Comparison of ENCODE assay signal across 22 mouse cellular contexts in genomic region chr14:17845003-17845697, GRCm38 (mm10).
DNase-seq lines count a peak whose midpoint lies in the region; ATAC-seq and TF ChIP-seq lines count a peak whose summit lies in the region.
"Had no signal": no experiment of that assay in that cellular context is flagged by ENCODE, and none has a peak within 500 bp of the region (broad histone marks: within the 10 kb centered on the region; RNA-seq: fewer than 3 reads in every experiment).

No protein-coding gene starts in this region.

- no peak overlapping the region for H3K4me3 ChIP-seq in liver, adult 2 months (ENCODE audit: insufficient read depth, low read depth, low read length)
- H3K4me3 ChIP-seq in liver, embryonic 12.5 days, result no peak overlapping the region
- H3K4me3 ChIP-seq in intestine, embryonic 16.5 days (ENCODE audit: low read length), result no peak overlapping the region
- no peak overlapping the region for H3K4me3 ChIP-seq in stomach, embryonic 15.5 days (replicated peaks)
- H3K4me3 ChIP-seq: embryonic facial prominence, embryonic 15.5 days; erythroblast, embryonic 14.5 days; forebrain, embryonic 10.5 days; heart, embryonic 10.5 days had no signal

- 29% methylated on average over 5 of the region's 5 CpGs for WGBS in liver, adult 2 months
- whole genome bisulfite sequencing in liver, embryonic 12.5 days (ENCODE audit: insufficient replicate concordance), result 68% methylated on average over 5 of the region's 5 CpGs
- WGBS in intestine, embryonic 16.5 days, result 53% methylated on average over 5 of the region's 5 CpGs
- WGBS in stomach, embryonic 15.5 days, result 69% methylated on average over 5 of the region's 5 CpGs

- no peaks in the 10 kb centered on the region; the same call in 1 of the 2 replicates for H3K36me3 ChIP-seq in liver, adult 2 months (ENCODE audit: control insufficient read depth, insufficient read depth, low read length)
- no peaks in the 10 kb centered on the region for H3K36me3 ChIP-seq in liver, embryonic 12.5 days
- H3K36me3 ChIP-seq in intestine, embryonic 16.5 days (ENCODE audit: control insufficient read depth, insufficient read depth, low read length), result no peaks in the 10 kb centered on the region
- no peaks in the 10 kb centered on the region for H3K36me3 ChIP-seq in stomach, embryonic 15.5 days
- H3K36me3 ChIP-seq: embryonic facial prominence, embryonic 15.5 days; forebrain, embryonic 10.5 days; G1E; heart, embryonic 10.5 days had no signal

- no peak overlapping the region for H3K4me2 ChIP-seq in liver, embryonic 12.5 days
- peak overlapping the region; percentile 23; the same call in 1 of the 2 replicates for H3K4me2 ChIP-seq in intestine, embryonic 16.5 days (ENCODE audit: low read depth, low read length)
- H3K4me2 ChIP-seq in stomach, embryonic 15.5 days, result peak overlapping the region; percentile 11; the same call in 1 of the 2 replicates
- H3K4me2 ChIP-seq: embryonic facial prominence, embryonic 15.5 days; hindbrain, embryonic 14.5 days had no signal

- no peaks in the 10 kb centered on the region for H3K9me3 ChIP-seq in liver, embryonic 12.5 days (replicated peaks)
- no peaks in the 10 kb centered on the region for H3K9me3 ChIP-seq in intestine, embryonic 16.5 days (ENCODE audit: control insufficient read depth, low read length)
- H3K9me3 ChIP-seq in stomach, embryonic 15.5 days, result no peaks in the 10 kb centered on the region
- H3K9me3 ChIP-seq: embryonic facial prominence, embryonic 15.5 days; forebrain, embryonic 10.5 days; G1E; heart, embryonic 10.5 days had no signal

- no peak for TF ChIP-seq CTCF in liver, adult 2 months (IDR thresholded peaks at IDR 0.05; ENCODE audit: low read depth, low read length)

- peaks cover 16% of the 10 kb centered on the region for H3K4me1 ChIP-seq in liver, adult 2 months (ENCODE audit: control insufficient read depth, insufficient read depth, low read length)
- no peaks in the 10 kb centered on the region for H3K4me1 ChIP-seq in liver, embryonic 12.5 days
- peaks cover 13% of the 10 kb centered on the region for H3K4me1 ChIP-seq in intestine, embryonic 16.5 days (ENCODE audit: control insufficient read depth, insufficient read depth, low read length)
- no peaks in the 10 kb centered on the region for H3K4me1 ChIP-seq in stomach, embryonic 15.5 days
- H3K4me1 ChIP-seq: embryonic facial prominence, embryonic 15.5 days; forebrain, embryonic 10.5 days; heart, embryonic 10.5 days had no signal

- H3K27me3 ChIP-seq in liver, adult 2 months (ENCODE audit: control insufficient read depth, insufficient read depth, low read length), result no peaks in the 10 kb centered on the region
- no peaks in the 10 kb centered on the region for H3K27me3 ChIP-seq in liver, embryonic 12.5 days (replicated peaks)
- no peaks in the 10 kb centered on the region for H3K27me3 ChIP-seq in intestine, embryonic 16.5 days (replicated peaks; ENCODE audit: control insufficient read depth, insufficient read depth, low read length)
- no peaks in the 10 kb centered on the region for H3K27me3 ChIP-seq in stomach, embryonic 15.5 days (replicated peaks)
- H3K27me3 ChIP-seq: embryonic facial prominence, embryonic 15.5 days had no signal

- peak; percentile 78 for DNase-seq in liver, adult 2 months (ENCODE audit: extremely low read depth, low read depth, low spot score)
- DNase-seq in B cell, adult 2 months, result no peak
- no peak for DNase-seq in layer of hippocampus, postnatal 14 days (ENCODE audit: low spot score in 2 of 2)
- DNase-seq: adrenal gland, postnatal 10 days; cerebellum, adult 11 months; cerebellum, adult 8-10 months; cerebellum, postnatal 14 days; embryo, embryonic 11 days; gastrocnemius, postnatal 36 days; heart, adult 18-20 months; heart, postnatal 10 days had no signal

- H3K79me2 ChIP-seq in liver, adult 2 months (ENCODE audit: control insufficient read depth, insufficient read depth, low read length), result peaks cover 16% of the 10 kb centered on the region; the same call in 1 of the 2 replicates

- no peak overlapping the region for H3K9ac ChIP-seq in liver, adult 2 months (ENCODE audit: low read depth, low read length)
- no peak overlapping the region for H3K9ac ChIP-seq in liver, embryonic 12.5 days
- H3K9ac ChIP-seq in intestine, embryonic 16.5 days (ENCODE audit: low read depth, low read length), result no peak overlapping the region
- H3K9ac ChIP-seq in stomach, embryonic 15.5 days, result no peak overlapping the region
- H3K9ac ChIP-seq: embryonic facial prominence, embryonic 15.5 days; hindbrain, embryonic 14.5 days had no signal

- no peak for TF ChIP-seq POLR2A in liver, adult 2 months (IDR thresholded peaks at IDR 0.05; ENCODE audit: extremely low read depth, insufficient read depth, low read length)

- H3K27ac ChIP-seq in liver, adult 2 months (replicated peaks; ENCODE audit: insufficient read depth, low read depth, low read length), result peak overlapping the region; percentile 60; the same call in 1 of the 2 replicates
- H3K27ac ChIP-seq in liver, embryonic 12.5 days, result no peak overlapping the region
- peak overlapping the region; percentile 85 for H3K27ac ChIP-seq in intestine, embryonic 16.5 days (ENCODE audit: low read length)
- no peak overlapping the region for H3K27ac ChIP-seq in stomach, embryonic 15.5 days
- H3K27ac ChIP-seq: embryonic facial prominence, embryonic 15.5 days; forebrain, embryonic 10.5 days; heart, embryonic 10.5 days; hindbrain, embryonic 14.5 days had no signal

- ATAC-seq in liver, embryonic 12.5 days, result no peak
- ATAC-seq in intestine, embryonic 16.5 days, result peak; percentile 89
- ATAC-seq in stomach, embryonic 15.5 days (ENCODE audit: insufficient read depth, low FRiP score, low read depth), result peak; percentile 81; the same call in 1 of the 2 replicates
- ATAC-seq: CD4-positive, CD25-positive, alpha-beta regulatory T cell, adult 4 months; forebrain, embryonic 14.5 days had no signal

Comparison
In these comparisons a context has a peak if more than half of its experiments do, and no peak if none do; other contexts are left out.
1. H3K27ac ChIP-seq: peak in liver, adult 2 months (single experiment) and intestine, embryonic 16.5 days (single experiment); none in liver, embryonic 12.5 days (single experiment) and stomach, embryonic 15.5 days (single experiment).